Mouse (Mus musculus) mouse trophoblast stem cell (cell line): ENCODE measurements around the gene Gprc5d.

Experiments used
- in situ Hi-C, 2 experiments: fragments of 300-500 bp; cut with MseI, MboI; formaldehyde crosslinking; loops; 2 replicates in 1 of 2; 3 replicates in 1 of 2; pipeline ENCODE4 v1.15.1; 2025

Gprc5d gene

DNA sequence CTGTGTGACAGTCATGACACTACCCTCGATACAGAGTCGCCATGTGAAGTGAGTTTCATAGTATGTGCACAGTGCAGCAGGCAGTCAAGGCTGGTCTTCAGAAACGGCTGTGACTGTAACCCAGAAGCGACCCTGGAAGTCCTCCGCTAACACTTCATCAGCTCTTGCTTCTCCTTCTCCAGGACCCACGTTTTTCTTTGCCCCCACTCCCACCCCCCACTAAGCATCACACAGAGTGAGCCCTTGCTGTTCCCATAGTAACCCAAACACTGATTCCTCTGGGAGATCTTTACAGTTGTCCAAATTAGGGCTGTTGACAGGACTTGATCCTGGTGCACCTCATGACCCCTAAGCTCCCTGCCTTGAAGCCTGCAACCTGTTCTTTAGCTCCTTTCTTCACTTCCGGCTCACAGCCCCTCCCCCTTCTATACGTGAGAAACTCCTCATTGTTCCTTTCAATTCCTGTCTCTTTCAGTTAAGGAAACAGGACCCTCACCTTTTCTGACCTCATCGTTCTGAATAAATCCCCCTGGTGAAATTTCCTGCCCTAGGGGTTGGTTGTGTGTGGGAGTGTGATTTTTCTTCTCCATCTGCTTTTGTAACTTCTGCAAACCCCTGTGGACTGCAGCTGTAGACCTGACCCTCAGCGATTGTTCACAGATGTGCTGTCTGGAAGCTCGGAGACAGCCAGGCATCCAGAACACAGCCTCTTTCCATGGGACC lies 18.5 kb upstream of the Gprc5d start:
- in situ Hi-C loops = no loop called here

DNA sequence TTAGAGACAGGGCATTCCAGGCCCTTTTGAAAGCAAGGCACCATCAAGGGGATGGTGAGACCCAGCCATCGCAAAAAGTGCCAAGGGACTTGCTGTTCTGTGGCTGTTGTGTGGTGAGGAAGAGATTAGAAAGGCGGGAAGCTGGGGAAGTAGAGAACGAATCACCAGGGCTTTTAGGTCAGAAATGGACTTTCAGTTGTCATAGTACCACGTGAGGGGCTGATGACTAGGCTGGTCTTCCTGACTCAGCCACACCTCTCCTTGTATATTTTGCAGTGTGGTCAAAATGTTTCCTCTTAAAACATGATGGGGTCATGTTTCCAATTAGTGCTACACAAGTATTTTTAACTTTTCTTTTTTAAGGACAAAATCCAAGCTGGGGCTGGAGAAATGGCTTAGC lies 17.7 kb upstream of the Gprc5d start:
- in situ Hi-C loops = no loop called here

GRCm38 (mm10) chr6:135133486-135133885 lies 15.4 kb upstream of the Gprc5d start:
- in situ Hi-C loops = no loop called here

GRCm38 (mm10) chr6:135133086-135133485 lies 15.0 kb upstream of the Gprc5d start:
- in situ Hi-C loops = no loop called here

- in situ Hi-C loops = no loop called here
Observed at GRCm38 (mm10) chr6:135124755-135125380, 6.8 kb upstream of the Gprc5d start.

DNA sequence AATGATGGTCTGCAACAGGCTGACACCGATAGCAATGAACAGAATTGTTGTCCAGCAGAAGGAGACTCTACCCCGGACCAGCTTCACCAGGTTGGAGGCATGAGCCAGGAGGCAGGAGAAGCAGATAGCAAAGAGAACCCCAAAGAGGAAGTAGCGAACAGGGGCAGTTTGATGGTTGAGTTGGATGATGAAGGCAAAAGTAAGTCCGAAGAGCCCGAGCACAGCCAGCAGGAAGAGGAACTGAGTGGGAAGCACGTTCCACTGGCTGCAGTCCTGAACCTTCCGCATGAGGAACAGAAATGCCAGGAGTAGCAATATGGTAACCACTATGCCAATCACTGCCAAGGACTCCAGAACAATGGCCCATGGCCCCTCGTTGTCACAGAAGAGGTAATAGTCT lies 1.6 kb downstream of the Gprc5d start:
- in situ Hi-C loops = no loop called here

DNA sequence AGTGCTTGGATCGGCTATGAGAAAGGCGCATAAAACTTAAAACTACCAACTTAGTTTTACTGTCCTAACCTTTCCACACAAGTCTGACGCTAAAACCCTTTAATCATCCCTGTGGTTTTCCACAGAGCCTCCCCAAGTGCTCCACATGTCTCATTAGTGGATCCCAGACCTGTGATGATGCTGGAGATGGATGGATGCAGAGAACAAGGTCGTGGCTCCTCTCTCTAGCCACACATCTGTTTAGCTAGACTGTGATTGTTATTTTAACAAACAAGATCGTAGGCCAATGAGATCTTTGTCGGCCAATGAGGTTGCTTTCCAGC lies 5.0 kb downstream of the Gprc5d start:
- in situ Hi-C loops = no loop called here

GRCm38 (mm10) chr6:135112411-135113113 lies 5.5 kb downstream of the Gprc5d start:
- in situ Hi-C loops = no loop called here

DNA sequence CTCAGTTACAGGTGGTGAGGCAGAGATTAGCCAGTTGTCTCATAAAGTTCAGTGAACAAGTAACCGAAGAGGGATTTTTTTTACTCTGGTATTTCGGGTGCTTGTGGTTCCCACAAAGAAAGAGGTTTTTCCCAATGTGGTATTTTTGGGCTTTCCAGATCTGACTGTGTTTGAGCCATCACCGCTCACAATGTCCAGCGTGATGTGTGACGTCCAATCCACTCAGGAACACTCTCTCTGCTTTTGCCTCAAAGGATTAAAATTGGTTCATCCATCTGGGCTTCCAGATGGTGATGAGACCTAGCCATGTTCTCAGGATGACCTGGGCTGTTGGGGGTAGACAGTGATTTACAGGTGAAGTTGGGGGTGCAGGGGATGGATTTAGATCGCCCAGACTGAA lies 11.1 kb downstream of the Gprc5d start:
- in situ Hi-C loops = no loop called here

DNA sequence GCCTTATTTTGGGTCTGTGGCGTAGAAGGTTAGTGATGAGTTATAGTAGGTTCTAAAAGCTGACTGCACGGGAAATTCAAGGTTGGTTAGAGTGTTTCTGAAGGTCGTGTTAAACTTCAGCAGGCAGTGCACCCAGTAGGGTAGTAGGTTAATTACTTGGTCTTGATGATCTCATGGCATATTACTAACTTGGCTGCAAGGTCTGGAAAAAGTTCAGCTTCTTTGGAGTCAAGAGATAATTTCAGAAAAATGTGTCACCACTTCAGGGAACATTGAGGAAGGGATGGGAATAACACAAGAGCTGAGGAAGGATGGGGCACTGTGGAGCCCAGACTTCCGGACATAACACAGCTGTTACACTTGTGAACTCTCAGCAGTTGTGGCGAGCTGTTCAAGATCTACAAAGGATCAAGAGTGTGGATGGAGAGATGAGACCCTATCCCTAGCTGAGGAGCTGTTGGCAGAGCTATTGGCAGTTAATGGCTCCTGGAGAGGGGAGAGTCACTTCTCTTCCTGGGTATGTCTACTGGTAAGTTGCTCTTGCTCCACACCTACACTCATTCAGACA lies 15.3 kb downstream of the Gprc5d start:
- in situ Hi-C loops = no loop called here

- in situ Hi-C loops = no loop called here
Observed at GRCm38 (mm10) chr6:135100787-135101472, 17.2 kb downstream of the Gprc5d start.

GRCm38 (mm10) chr6:135092798-135093470 lies 25.1 kb downstream of the Gprc5d start:
- in situ Hi-C loops = loop anchor here in 1 of 2 experiments (5.0 kb wide), 1 partner anchor 49 kb away; no protein-coding TSS in a partner anchor

GRCm38 (mm10) chr6:135090661-135091060 lies 27.4 kb downstream of the Gprc5d start:
- in situ Hi-C loops = loop anchor here in 1 of 2 experiments (5.0 kb wide), 1 partner anchor 52 kb away; no protein-coding TSS in a partner anchor

- in situ Hi-C loops = loop anchor here (5.0 kb wide), 1 partner anchor 53 kb away; no protein-coding TSS in a partner anchor
Observed at GRCm38 (mm10) chr6:135089786-135090185, 28.3 kb downstream of the Gprc5d start.

GRCm38 (mm10) chr6:135087721-135088451 lies 30.2 kb downstream of the Gprc5d start:
- in situ Hi-C loops = loop anchor here in 1 of 2 experiments (5.0 kb wide), 1 partner anchor 54 kb away; no protein-coding TSS in a partner anchor

DNA sequence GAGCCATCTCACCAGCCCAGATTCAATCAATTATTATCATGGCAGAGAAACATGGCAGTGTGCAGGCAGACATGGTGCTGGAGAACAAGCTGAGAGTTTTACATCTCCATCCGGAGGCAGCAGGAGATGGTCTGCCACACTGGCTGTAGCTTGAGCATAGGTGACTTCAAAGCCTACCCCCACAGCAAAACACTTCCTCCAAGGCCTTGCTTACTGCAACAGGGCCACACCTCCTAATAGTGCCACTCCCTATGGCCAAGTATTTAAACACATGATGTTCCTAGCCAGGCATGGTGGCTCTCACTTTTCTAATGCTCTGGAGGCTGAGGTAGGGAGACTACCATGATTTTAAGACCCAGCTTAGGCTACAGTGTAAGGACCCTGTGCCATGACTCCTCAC lies 32.4 kb downstream of the Gprc5d start:
- in situ Hi-C loops = loop anchor here in 1 of 2 experiments (5.0 kb wide), 1 partner anchor 57 kb away; no protein-coding TSS in a partner anchor

DNA sequence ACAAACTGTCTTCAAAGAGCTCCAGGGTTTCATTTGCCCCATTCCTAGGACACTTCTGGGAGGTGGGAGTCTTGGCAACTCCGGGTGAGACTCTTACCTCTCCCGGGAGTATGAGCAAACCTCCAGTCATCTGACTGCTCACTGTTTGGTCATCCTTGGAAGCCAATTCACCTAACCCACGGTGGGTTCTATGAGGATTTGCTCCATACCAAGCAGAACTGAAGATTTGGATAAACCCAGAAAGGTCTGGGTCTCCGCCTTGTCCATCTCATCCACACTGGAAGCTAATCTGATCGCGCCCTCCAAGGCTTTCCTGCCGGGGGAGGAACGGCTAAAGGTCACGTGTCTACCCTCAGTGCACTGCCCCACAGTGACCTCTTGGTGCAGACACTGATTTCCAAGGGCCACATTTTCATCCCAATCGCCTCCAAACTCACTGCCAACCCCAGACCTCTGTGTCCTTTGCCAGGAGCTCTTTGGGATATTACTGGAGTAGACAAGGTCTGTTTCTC lies 34.0 kb downstream of the Gprc5d start:
- in situ Hi-C loops = no loop called here

- in situ Hi-C loops = no loop called here
Observed at GRCm38 (mm10) chr6:135078420-135078819, 39.7 kb downstream of the Gprc5d start.

DNA sequence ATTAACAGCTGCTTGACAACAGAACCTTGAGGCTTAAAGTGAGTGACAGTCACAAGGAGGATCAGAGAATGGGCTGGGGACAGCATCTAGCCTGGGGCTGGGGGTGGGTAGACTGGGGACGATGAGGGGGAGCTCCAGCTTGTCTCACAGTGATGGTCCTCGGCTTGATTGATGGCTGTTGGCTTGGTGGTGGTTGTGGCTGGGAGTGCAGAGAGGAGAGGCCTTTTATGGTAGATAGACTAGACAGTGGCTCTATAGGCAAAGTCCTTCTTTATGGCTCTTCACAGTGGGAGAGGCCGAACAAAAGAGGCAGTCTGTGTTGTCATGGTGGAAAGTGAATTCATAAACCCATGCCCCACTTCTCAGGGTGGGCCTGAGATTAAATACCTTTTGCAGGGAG lies 41.9 kb downstream of the Gprc5d start:
- in situ Hi-C loops = no loop called here

DNA sequence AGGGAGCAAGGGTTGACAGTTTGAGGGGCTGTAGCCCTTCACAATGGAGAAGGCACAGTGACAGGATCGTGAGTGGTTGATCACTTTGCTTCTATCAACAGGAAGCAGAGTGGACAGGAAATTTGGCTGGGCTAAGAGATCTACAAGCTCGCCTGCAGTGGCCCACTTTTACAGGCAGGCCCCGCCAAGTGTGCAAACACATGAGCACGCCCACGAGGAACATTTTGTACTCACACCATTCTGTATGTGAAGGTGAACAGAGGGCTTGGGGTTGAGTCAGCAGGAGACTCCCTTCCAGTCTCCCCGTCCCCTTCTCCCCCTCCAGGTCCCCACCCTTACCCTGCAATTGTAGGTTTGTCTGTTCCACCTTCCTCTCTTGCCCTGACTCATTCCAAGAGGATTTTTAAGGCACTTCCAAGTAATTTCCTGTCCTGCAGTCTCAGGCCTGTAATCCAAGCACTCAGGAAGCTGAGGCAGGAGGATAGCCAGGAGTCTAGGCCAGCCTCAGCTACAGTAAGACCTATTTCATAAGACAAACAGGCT lies 43.6 kb downstream of the Gprc5d start:
- in situ Hi-C loops = loop anchor here in 1 of 2 experiments (5.0 kb wide), 1 partner anchor 47 kb away; no protein-coding TSS in a partner anchor
